Mouse (Mus musculus) MEL (cell line): ENCODE measurements at regions not wholly inside any gene's neighbourhood (a gene's known extent, or its start where the extent isn't known, plus 50 kb on each side); places are given as distances from the start of the nearest gene placed in this dataset.

ENCODE experiments used
- CHD1 ChIP-seq: IDR thresholded peaks from 2 replicates; pipeline ENCODE4 v1.6.1; 2012; ENCODE audit warnings: low read depth, mild to moderate bottlenecking, inconsistent platforms, low read length, improper control_type of control experiment
- CTCF ChIP-seq, 3 experiments: IDR thresholded peaks in 2 of 3; conservative IDR thresholded peaks in 1 of 3; 2 replicates each; pipeline ENCODE4 v1.5.1; 2011 to 2012; ENCODE audit warnings: low read length in 3 of 3, low read depth in 2 of 3, mild to moderate bottlenecking in 2 of 3, improper control_type of control experiment in 1 of 3, inconsistent platforms in 1 of 3, mixed read lengths in 1 of 3, moderate library complexity in 1 of 3; ENCODE audit not compliant: control insufficient read depth in 1 of 3, insufficient read depth in 1 of 3, poor library complexity in 1 of 3, severe bottlenecking in 1 of 3
- GATA1 ChIP-seq: IDR thresholded peaks from 2 replicates; pipeline ENCODE4 v1.6.1; 2011; ENCODE audit warnings: low read depth, low read length, improper control_type of control experiment
- HCFC1 ChIP-seq: IDR thresholded peaks from 2 replicates; pipeline ENCODE4 v1.6.1; 2012; ENCODE audit warnings: low read depth, mild to moderate bottlenecking, inconsistent platforms, low read length, improper control_type of control experiment, moderate library complexity
- KAT2A ChIP-seq: conservative IDR thresholded peaks from 2 replicates; pipeline ENCODE4 v1.6.1; 2012; ENCODE audit warnings: low read depth, low read length, improper control_type of control experiment, inconsistent platforms
- MYB ChIP-seq: IDR thresholded peaks from 2 replicates; pipeline ENCODE4 v1.6.1; 2011; ENCODE audit warnings: mild to moderate bottlenecking, low read depth, low read length, improper control_type of control experiment
- NRF1 ChIP-seq: IDR thresholded peaks from 2 replicates; pipeline ENCODE4 v1.6.1; 2014; ENCODE audit warnings: low read depth, mild to moderate bottlenecking, inconsistent platforms, low read length, improper control_type of control experiment, moderate library complexity; ENCODE audit not compliant: poor library complexity, insufficient read depth, severe bottlenecking
- POLR2A ChIP-seq, 2 experiments: IDR thresholded peaks; 2 replicates each; pipeline ENCODE4 v1.6.1; 2011 to 2012; ENCODE audit warnings: low read length in 2 of 2, mild to moderate bottlenecking in 2 of 2, control low read depth in 1 of 2, improper control_type of control experiment in 1 of 2, low read depth in 1 of 2, moderate library complexity in 1 of 2; ENCODE audit not compliant: control insufficient read depth in 1 of 2, insufficient read depth in 1 of 2, poor library complexity in 1 of 2
- TAL1 ChIP-seq: IDR thresholded peaks from 2 replicates; pipeline ENCODE4 v1.6.1; 2012; ENCODE audit warnings: mild to moderate bottlenecking, inconsistent platforms, low read length, moderate library complexity, mixed read lengths
- TCF12 ChIP-seq: IDR thresholded peaks from 2 replicates; pipeline ENCODE4 v1.6.1; 2014; ENCODE audit warnings: low read depth, mild to moderate bottlenecking, inconsistent platforms, low read length, improper control_type of control experiment, moderate library complexity
- UBTF ChIP-seq: IDR thresholded peaks from 2 replicates; pipeline ENCODE4 v1.6.1; 2012; ENCODE audit warnings: low read depth, mild to moderate bottlenecking, inconsistent platforms, low read length, improper control_type of control experiment, moderate library complexity, borderline replicate concordance; ENCODE audit not compliant: insufficient read depth

DNA sequence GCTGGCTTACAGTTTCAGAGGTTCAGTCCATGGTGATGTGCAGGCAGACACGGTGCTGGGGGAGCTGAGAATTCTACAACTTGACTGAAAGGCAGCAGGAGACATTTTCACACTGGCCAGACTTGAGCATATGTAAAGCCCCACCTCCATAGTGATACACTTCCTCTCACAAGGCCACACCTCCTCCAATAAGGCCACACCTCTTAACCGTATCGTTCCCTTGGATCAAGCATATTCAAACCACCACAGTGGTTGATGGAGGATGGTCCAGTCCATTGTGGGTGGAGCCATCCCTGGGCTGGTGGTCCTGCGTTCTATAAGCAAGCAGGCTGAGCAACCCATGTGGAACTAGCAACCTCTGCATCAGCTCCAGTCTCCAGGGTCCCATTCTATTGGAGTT, 76.2 kb upstream of the Ipo5 start:
- no peak for TF ChIP-seq TCF12
- no peak for TF ChIP-seq KAT2A
- TF ChIP-seq UBTF: no peak
- no peak for TF ChIP-seq MYB
- no peak for TF ChIP-seq TAL1
- no peak for TF ChIP-seq CHD1
- TF ChIP-seq CTCF (IDR thresholded peaks at IDR 0.05 in 2 of 3, conservative IDR thresholded peaks at IDR 0.05 in 1 of 3; ENCODE audit: control insufficient read depth in 1 of 3, insufficient read depth in 1 of 3, low read depth in 2 of 3, low read length in 3 of 3, poor library complexity in 1 of 3, severe bottlenecking in 1 of 3): no peak
- TF ChIP-seq GATA1: no peak
- no peak for TF ChIP-seq HCFC1
- no peak for TF ChIP-seq POLR2A (IDR thresholded peaks at IDR 0.05; ENCODE audit: control insufficient read depth in 1 of 2, insufficient read depth in 1 of 2, low read depth in 1 of 2, low read length in 2 of 2, poor library complexity in 1 of 2)
- TF ChIP-seq NRF1: no peak
